Mouse (Mus musculus) heart, postnatal 0 days (tissue): Measurements from ENCODE around the gene Cnot1. TPM values are rescaled to one million over a fixed set of nuclear protein-coding genes. Genes with fewer than 3 reads are reported as not detected.

ENCODE experiments used
- ATAC-seq: fragments of 200-750 bp; cut with Nextera tagmentation; 2 replicates; pipeline ENCODE4 v1.8.0; 2017; ENCODE audit warnings: low read depth, moderate number of reproducible peaks, moderate library complexity; ENCODE audit not compliant: insufficient read depth
- DNase-seq: peaks from one replicate; pipeline ENCODE4 v3.0.0-alpha.2; 2016; ENCODE audit warnings: low spot score
- H3K27ac ChIP-seq: fragments of 300-500 bp; sonication (generic); 2 replicates; pipeline ENCODE4 v1.5.1; 2014; ENCODE audit warnings: low read depth, mild to moderate bottlenecking
- H3K27me3 ChIP-seq: fragments of 300-500 bp; sonication (generic); 2 replicates; pipeline ENCODE4 v1.6.1; 2014; ENCODE audit warnings: low read length, mixed read lengths; ENCODE audit not compliant: control insufficient read depth, insufficient read depth
- H3K36me3 ChIP-seq: fragments of 300-500 bp; sonication (generic); replicated peaks from 2 replicates; pipeline ENCODE4 v1.6.1; 2014; ENCODE audit warnings: low read length, mixed read lengths; ENCODE audit not compliant: control insufficient read depth, insufficient read depth
- H3K4me1 ChIP-seq: fragments of 300-500 bp; sonication (generic); 2 replicates; pipeline ENCODE4 v1.6.1; 2014; ENCODE audit warnings: antibody characterized with exemption; ENCODE audit not compliant: control insufficient read depth, insufficient read depth
- H3K4me2 ChIP-seq: fragments of 300-500 bp; sonication (generic); 2 replicates; pipeline ENCODE4 v1.6.1; 2014; ENCODE audit warnings: low read depth, mild to moderate bottlenecking, low read length, moderate library complexity
- H3K4me3 ChIP-seq: fragments of 300-500 bp; sonication (generic); 2 replicates; pipeline ENCODE4 v1.5.1; 2014; ENCODE audit warnings: low read depth, low read length
- H3K9ac ChIP-seq: fragments of 300-500 bp; sonication (generic); replicated peaks from 2 replicates; pipeline ENCODE4 v1.6.1; 2014; ENCODE audit warnings: low read depth, low read length, mixed read lengths
- H3K9me3 ChIP-seq: fragments of 300-500 bp; sonication (generic); replicated peaks from 2 replicates; pipeline ENCODE4 v1.6.1; 2016; ENCODE audit warnings: low read length; ENCODE audit not compliant: control insufficient read depth
- CTCF ChIP-seq: IDR thresholded peaks from 2 replicates; pipeline ENCODE4 v1.5.1; 2016; ENCODE audit warnings: antibody characterized with exemption, control low read depth, low read depth
- EP300 ChIP-seq: IDR thresholded peaks from 2 replicates; pipeline ENCODE4 v1.6.1; 2016; ENCODE audit warnings: antibody characterized with exemption, low read depth
- WGBS: fragments of 180-500 bp; shearing (Covaris S2); extraction: QIAGEN DNeasy Blood & Tissue Kit; methylation state at CpG from one replicate; pipeline ENCODE4 v1.1.7; 2014; 5-methylcytosine and 5-hydroxymethylcytosine counted together
- polyA plus RNA-seq: library from polyadenylated mRNA; unstranded; fragments of >200 nt; fragmentation: Nextera tagmentation; extraction: Ambion mirVana; gene quantifications from 2 replicates; pipeline ENCODE4 v1.2.1, GENCODE M21; 2015
- total RNA-seq: library from RNA; depleted of rRNA; stranded (reverse); fragments of >200 nt; gene quantifications from 2 replicates; pipeline ENCODE4 v1.2.3, GENCODE M21; 2014; ENCODE audit warnings: low replicate concordance

The Cnot1 gene
- total and polyA plus RNA-seq, 2 experiments from 2014 or later, result 22.7 to 290 TPM

DNA sequence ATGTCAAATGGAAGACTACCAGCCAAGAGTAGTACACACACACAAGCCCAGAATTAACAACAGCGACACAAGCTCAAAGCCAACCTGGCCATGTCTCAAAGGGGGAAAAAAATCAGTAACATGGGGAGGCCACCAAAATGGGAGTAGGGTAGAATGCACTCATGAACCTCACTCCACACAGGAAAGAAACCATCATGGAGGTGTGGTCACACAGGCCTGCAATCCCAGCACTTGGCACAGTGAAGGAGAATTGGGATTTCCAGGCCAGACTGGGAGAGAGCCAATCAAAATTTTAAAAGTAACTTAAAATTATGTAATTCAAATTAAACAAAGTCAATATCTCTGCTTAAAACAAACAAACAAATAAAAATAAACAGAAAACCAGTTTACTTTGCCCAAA lies 55.3 kb downstream of the Cnot1 start:
- H3K4me1 ChIP-seq, result no peaks in the 10 kb centered on the region
- no peak overlapping the region for H3K4me2 ChIP-seq
- WGBS, result 100% methylated on average over 1 of the region's 1 CpGs
- no peak overlapping the region for H3K9ac ChIP-seq
- TF ChIP-seq EP300, result no peak
- no peak for TF ChIP-seq CTCF
- no peaks in the 10 kb centered on the region for H3K9me3 ChIP-seq
- no peak overlapping the region for H3K4me3 ChIP-seq
- no peak for ATAC-seq
- DNase-seq, result no peak
- H3K27ac ChIP-seq, result no peak overlapping the region
- H3K36me3 ChIP-seq, result peaks cover 88% of the 10 kb centered on the region
- no peaks in the 10 kb centered on the region for H3K27me3 ChIP-seq

DNA sequence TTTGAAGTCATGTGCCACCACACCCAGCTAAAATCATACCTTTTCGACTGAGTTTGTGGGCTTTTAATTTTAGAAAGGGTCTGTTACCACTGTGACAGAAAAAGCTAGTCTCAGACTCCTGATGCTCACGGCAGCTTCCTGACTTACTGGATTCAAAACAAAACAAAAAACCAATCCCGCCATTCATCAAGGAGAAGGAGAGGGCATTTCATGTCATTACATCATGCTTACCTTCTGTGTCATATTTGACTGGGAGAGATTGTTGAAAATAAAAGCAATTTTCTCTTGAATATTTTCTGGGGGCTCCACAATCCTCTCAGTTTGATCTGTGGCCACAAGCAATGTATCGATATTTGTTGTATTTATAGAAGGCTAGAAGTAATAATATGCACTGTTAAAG lies 59.2 kb downstream of the Cnot1 start:
- H3K4me1 ChIP-seq, result no peaks in the 10 kb centered on the region
- no peak for TF ChIP-seq EP300
- no peak for TF ChIP-seq CTCF

DNA sequence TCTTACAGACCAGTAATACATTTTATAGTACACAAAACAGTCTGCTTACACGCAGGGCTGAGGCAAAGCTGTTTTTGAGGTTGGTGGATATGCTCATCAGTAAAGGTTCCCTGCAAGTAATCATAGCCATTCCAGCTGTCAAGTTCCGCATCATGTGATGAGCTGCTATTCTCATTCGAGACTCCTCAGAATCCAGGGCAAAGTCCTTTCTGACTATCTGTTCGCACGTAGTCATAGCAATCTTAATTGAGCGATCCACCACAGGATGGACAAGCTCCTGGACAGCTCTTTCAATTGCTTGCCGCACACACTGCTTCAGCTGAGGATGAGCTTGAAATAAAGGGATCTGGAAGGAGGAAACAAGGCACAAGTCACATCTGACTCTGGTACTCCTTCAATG lies 65.5 kb downstream of the Cnot1 start:
- Histone ChIP-seq H3K36me3 (peaks cover 95% of the 10 kb centered on the region), H3K4me2 (no peak overlapping the region), H3K9me3 (no peaks in the 10 kb centered on the region), H3K4me3 (no peak overlapping the region), H3K4me1 (no peaks in the 10 kb centered on the region), H3K9ac (no peak overlapping the region), H3K27me3 (no peaks in the 10 kb centered on the region), H3K27ac (no peak overlapping the region)
- WGBS, result 83% methylated on average over 7 of the region's 7 CpGs
- TF ChIP-seq EP300 (no peak), CTCF (no peak)
- ATAC-seq, result no peak
- DNase-seq, result no peak

More for the DNA sequence above, 59.2 kb downstream of the Cnot1 start:
- Histone ChIP-seq H3K9me3 (no peaks in the 10 kb centered on the region), H3K9ac (no peak overlapping the region), H3K4me3 (no peak overlapping the region), H3K4me2 (no peak overlapping the region), H3K27ac (no peak overlapping the region), H3K27me3 (no peaks in the 10 kb centered on the region), H3K36me3 (peaks cover 93% of the 10 kb centered on the region)
- DNase-seq, result no peak
- no peak for ATAC-seq
- 88% methylated on average over 4 of the region's 4 CpGs for WGBS

DNA sequence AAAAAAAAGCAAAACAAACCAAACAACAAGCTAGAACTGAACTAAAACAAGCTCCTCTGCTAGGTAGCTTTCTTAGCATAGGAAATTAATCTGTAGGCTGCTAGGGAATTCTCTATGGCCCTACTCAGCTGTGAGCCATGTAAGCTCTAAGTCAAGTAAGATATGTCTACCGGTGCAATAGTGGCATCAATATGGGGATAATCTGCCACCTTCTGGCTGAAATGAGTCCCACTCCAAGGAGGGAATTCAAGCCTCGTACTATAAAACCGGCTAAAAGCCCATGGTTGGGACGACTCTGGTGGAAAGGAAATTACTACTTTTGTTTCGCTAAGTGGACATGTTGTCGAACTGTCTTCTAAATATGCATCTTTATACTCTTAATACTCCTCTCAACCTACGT lies 68.7 kb downstream of the Cnot1 start:
- DNase-seq, result no peak

DNA sequence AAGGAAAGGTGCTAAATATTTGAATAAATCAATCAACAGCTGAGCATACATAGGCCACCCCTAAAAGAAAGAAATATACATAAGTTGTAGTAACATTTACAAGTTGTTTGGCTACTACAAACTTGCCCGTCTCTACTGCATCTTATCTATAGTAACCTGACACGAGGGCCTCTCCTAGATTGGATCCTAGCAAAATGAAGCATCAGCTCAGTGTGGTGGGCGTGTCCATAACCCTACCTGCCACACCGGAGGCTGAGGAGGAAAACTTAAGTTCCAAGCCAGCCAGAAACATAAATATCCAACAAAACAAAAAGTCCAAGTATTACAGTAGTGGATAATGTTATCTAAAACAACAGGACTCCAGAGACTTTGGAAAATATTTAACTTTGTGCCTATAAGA lies 79.6 kb downstream of the Cnot1 start:
- Histone ChIP-seq H3K4me3 (no peak overlapping the region), H3K9me3 (no peaks in the 10 kb centered on the region), H3K36me3 (peaks cover 91% of the 10 kb centered on the region), H3K27ac (no peak overlapping the region), H3K9ac (no peak overlapping the region), H3K4me2 (no peak overlapping the region), H3K27me3 (no peaks in the 10 kb centered on the region), H3K4me1 (no peaks in the 10 kb centered on the region)
- WGBS, result 73% methylated on average over 4 of the region's 4 CpGs
- DNase-seq (no peak), ATAC-seq (no peak)
- TF ChIP-seq EP300 (no peak), CTCF (no peak)

More for the DNA sequence above, 68.7 kb downstream of the Cnot1 start:
- no peak overlapping the region for H3K27ac ChIP-seq
- H3K4me2 ChIP-seq, result no peak overlapping the region
- no peaks in the 10 kb centered on the region for H3K9me3 ChIP-seq
- no peak for ATAC-seq
- H3K4me1 ChIP-seq, result no peaks in the 10 kb centered on the region
- 68% methylated on average over 7 of the region's 7 CpGs for WGBS
- TF ChIP-seq CTCF (peak; percentile 42), EP300 (no peak)
- H3K4me3 ChIP-seq, result no peak overlapping the region
- H3K36me3 ChIP-seq, result peaks cover 92% of the 10 kb centered on the region
- H3K9ac ChIP-seq, result no peak overlapping the region
- no peaks in the 10 kb centered on the region for H3K27me3 ChIP-seq

DNA sequence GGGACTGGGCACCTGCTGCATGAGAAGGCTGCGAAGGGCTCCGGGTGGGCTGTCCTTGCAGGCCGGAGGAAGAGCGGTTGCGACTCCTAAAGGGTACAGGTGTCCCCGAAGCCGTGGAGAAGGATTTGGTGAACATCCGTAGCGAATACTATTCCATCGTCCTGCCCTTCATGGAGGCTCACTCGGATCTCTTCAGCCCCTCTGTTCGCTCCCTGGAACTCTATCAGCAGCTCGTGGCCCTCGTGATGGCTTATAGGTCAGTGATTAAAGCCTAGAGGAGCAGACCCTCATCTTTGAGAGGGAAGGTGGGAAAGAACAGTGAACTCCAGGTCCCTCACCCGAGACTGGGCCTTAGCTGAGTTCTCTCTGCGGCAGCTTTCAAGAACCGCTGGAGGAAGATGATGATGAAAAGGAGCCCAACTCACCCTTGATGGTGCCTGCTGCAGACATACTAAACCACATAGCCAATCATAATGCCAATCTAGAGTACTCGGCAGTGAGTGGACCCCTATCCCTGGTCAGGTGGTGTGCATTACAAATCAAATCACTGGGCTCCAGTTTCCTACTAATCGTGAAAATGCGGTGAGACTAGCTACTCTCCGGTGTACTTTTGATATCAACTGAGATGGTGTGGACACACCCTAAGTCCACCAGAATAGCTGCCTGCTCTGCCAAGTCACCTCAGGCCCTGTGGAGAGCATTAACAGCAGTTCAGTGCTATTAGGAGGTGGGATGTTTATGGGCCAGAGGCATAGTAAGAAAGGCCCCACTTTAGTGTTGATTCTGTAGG lies 90.5 kb downstream of the Cnot1 start:
- DNase-seq, result no peak
- Histone ChIP-seq H3K9me3 (no peaks in the 10 kb centered on the region), H3K4me3 (peak overlapping the region; percentile 74), H3K4me1 (peaks cover 10% of the 10 kb centered on the region; the same call in 1 of the 2 replicates), H3K36me3 (peaks cover 53% of the 10 kb centered on the region), H3K9ac (peak overlapping the region; percentile 64; the same call in 1 of the 2 replicates), H3K27ac (no peak overlapping the region), H3K4me2 (peak overlapping the region; percentile 87), H3K27me3 (no peaks in the 10 kb centered on the region)
- no peak for TF ChIP-seq EP300
- no peak for TF ChIP-seq CTCF
- WGBS, result 21% methylated on average over 21 of the region's 21 CpGs
- no peak for ATAC-seq
